Mouse (Mus musculus): Measurements from ENCODE around the gene Fut2. TPM values are rescaled to one million over a fixed set of nuclear protein-coding genes. Genes with fewer than 3 reads are reported as not detected.

Fut2 gene
- polyA plus RNA-seq, 1 experiment from 2014 or later, result 0.08 TPM

DNA sequence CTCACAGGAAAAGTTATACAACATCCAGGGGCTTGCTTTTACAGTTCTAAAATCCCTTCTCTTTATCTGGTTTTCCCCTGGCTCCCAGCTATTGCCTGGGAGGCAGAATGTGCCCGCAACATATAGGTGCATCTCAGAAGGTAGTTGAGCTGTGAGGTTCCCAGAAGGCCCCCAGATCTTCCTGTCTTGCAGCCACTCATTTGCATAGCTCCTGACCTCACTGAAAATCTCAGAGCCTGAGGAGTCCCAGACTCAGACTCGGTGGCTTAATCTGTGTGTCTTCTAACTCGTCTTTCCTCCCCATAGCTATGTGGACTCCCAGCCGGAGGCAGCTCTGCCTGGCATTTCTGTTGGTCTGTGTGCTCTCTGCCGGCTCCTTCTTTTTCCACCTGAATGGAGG lies 47.9 kb downstream of the Fut2 start:
- 73% methylated on average over 5 of the region's 5 CpGs for WGBS
- H3K36me3 ChIP-seq (ENCODE audit: control insufficient read depth, insufficient read depth, low read length), result no peaks in the 10 kb centered on the region; the same call in 1 of the 2 replicates
- H3K9ac ChIP-seq (ENCODE audit: low read depth, low read length), result no peak overlapping the region
- peaks cover 45% of the 10 kb centered on the region for H3K27me3 ChIP-seq (replicated peaks; ENCODE audit: control insufficient read depth, insufficient read depth, low read length)
- ATAC-seq (replicated peaks; ENCODE audit: low FRiP score) (no peak), DNase-seq (ENCODE audit: low spot score) (no peak)
- H3K4me3 ChIP-seq (ENCODE audit: low read depth, low read length), result no peak overlapping the region
- H3K4me2 ChIP-seq, result no peak overlapping the region
- H3K9me3 ChIP-seq (ENCODE audit: control insufficient read depth, low read length), result no peaks in the 10 kb centered on the region
- H3K4me1 ChIP-seq (replicated peaks; ENCODE audit: control insufficient read depth, insufficient read depth, low read length), result peaks cover 3% of the 10 kb centered on the region
- H3K27ac ChIP-seq (ENCODE audit: low read depth, low read length), result no peak overlapping the region

DNA sequence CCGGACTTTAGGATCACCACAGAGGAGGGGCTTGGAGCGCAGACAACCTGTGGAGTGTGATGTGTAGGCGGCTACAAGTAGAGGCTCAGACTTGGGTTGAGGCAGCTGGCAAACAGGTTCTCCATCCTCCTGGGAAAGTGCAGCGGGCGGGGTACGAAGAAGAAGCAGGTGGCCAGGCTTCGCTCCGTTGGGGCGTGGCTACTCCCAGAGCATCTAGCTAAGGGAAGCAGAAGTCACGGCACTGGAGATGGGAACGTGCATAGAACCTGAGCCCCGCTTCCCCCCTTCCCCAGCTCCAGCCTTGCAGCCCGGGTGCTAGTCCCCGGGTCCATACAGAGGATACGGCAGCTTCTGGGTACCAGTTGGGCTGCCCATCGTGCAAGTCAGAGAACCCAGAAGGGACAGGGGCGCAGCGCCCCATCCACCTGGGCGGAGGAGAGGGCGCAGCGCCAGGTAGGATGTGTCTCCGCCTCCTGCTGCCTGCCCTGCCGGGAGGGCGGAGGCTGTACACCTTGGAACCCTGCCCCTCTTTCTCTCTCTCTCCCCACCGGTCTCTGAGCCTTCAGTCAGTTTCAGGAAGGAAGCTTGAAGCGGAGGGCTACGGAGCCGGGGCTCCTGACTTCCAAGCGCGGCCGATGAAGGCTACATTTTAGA lies 49.0 kb downstream of the Fut2 start, which contains the start of gene Fut1:
Gene Fut1, plus strand, starts transcription at position 248 of the 654 bp plus-strand sequence.
- H3K9me3 ChIP-seq (ENCODE audit: control insufficient read depth, low read length), result no peaks in the 10 kb centered on the region
- H3K4me2 ChIP-seq, result peak within 1 kb of the TSS; percentile 22; the same call in 1 of the 2 replicates
- peaks cover 45% of the 10 kb centered on the region for H3K27me3 ChIP-seq (replicated peaks; ENCODE audit: control insufficient read depth, insufficient read depth, low read length)
- ATAC-seq (replicated peaks; ENCODE audit: low FRiP score) (no peak), DNase-seq (ENCODE audit: low spot score) (no peak)
- H3K27ac ChIP-seq (ENCODE audit: low read depth, low read length), result no peak within 1 kb of the TSS
- peaks cover 3% of the 10 kb centered on the region for H3K4me1 ChIP-seq (replicated peaks; ENCODE audit: control insufficient read depth, insufficient read depth, low read length)
- H3K4me3 ChIP-seq (ENCODE audit: low read depth, low read length), result no peak within 1 kb of the TSS
- WGBS, result 8% methylated on average over 31 of the region's 31 CpGs
- no peaks in the 10 kb centered on the region for H3K36me3 ChIP-seq (ENCODE audit: control insufficient read depth, insufficient read depth, low read length)
- H3K9ac ChIP-seq (ENCODE audit: low read depth, low read length), result no peak within 1 kb of the TSS

DNA sequence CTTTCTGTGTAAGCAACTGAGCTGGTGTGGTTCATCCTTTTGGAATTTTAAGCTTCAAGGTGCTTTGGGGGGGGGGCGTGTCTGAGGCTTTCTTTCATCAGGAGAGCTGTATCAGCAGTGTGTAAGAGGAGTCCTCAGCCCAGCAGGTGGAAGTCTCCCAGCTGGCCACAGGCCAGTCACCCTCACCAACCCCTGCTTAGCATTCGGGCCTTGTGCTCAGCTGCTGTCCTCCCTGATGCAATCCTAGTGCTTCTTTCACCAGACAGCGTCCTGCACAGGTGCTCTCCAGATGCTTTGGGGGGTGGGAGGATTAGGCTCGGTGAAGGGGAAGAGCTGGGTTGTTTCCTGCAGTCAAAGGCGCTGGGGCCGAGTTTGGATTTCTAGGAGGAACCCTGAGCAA lies 49.9 kb downstream of the Fut2 start:
- Histone ChIP-seq H3K27me3 (replicated peaks; ENCODE audit: control insufficient read depth, insufficient read depth, low read length) (peaks cover 45% of the 10 kb centered on the region), H3K36me3 (ENCODE audit: control insufficient read depth, insufficient read depth, low read length) (no peaks in the 10 kb centered on the region), H3K27ac (ENCODE audit: low read depth, low read length) (no peak overlapping the region), H3K9ac (ENCODE audit: low read depth, low read length) (no peak overlapping the region), H3K4me3 (ENCODE audit: low read depth, low read length) (no peak overlapping the region), H3K4me1 (replicated peaks; ENCODE audit: control insufficient read depth, insufficient read depth, low read length) (peaks cover 3% of the 10 kb centered on the region), H3K4me2 (no peak overlapping the region), H3K9me3 (ENCODE audit: control insufficient read depth, low read length) (no peaks in the 10 kb centered on the region)
- ATAC-seq (replicated peaks; ENCODE audit: low FRiP score) (no peak), DNase-seq (ENCODE audit: low spot score) (no peak)
- 25% methylated on average over 6 of the region's 6 CpGs for WGBS

DNA sequence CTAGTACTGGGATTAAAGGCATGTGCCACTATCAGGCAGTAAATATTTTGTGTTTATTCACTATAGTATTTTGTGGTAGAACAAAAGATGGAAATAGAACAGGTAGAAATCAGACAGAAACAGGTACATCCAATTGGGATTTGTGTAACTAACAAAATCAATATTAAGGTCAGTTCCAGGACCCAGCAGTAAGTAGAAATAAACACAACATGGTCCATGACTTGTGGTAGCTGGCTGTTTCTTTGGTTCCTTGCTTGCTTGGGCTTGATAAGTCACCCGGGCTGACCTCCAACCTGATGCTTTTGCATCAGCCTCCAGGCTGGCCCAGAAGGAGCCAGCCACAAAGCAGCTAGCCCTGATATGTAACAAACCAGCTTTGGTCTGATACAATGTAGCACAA lies 56.7 kb downstream of the Fut2 start:
- Histone ChIP-seq H3K36me3 (ENCODE audit: control insufficient read depth, insufficient read depth, low read length) (no peaks in the 10 kb centered on the region), H3K9me3 (ENCODE audit: control insufficient read depth, low read length) (no peaks in the 10 kb centered on the region), H3K4me2 (no peak overlapping the region), H3K4me1 (replicated peaks; ENCODE audit: control insufficient read depth, insufficient read depth, low read length) (no peaks in the 10 kb centered on the region), H3K9ac (ENCODE audit: low read depth, low read length) (no peak overlapping the region), H3K4me3 (ENCODE audit: low read depth, low read length) (no peak overlapping the region), H3K27ac (ENCODE audit: low read depth, low read length) (no peak overlapping the region), H3K27me3 (replicated peaks; ENCODE audit: control insufficient read depth, insufficient read depth, low read length) (no peaks in the 10 kb centered on the region; the same call in 1 of the 2 replicates)
- WGBS, result 44% methylated on average over 1 of the region's 1 CpGs
- ATAC-seq (replicated peaks; ENCODE audit: low FRiP score) (no peak), DNase-seq (ENCODE audit: low spot score) (no peak)

DNA sequence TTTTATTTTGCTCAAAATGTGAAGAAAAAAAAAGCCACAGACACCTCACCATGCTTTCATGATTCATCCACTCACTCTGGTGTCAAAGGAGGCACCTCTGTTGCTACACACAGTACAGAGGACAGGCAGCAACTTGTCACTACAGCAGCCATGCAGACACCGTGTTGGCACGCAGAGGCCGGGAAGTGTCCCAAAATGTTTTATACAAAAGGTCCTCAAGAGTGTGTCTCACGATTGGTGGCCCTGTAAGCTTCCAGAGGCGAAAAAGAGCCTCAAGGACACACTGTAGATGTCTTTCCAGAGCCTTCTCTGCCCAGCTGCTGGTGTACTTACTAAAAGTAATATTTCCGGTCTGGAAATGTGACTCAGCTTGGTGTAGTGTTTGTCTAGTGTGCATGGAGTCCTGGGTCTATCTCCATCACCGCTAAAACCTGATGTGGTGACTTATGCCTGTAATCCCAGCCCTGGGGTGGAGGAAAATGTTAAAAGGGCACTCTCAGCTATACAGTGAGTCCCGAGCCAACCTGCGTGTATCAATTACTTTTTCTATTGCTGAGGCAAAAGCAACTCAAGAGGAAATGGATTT lies 60.4 kb downstream of the Fut2 start:
- H3K4me2 ChIP-seq, result no peak overlapping the region
- no peak overlapping the region for H3K27ac ChIP-seq (ENCODE audit: low read depth, low read length)
- no peaks in the 10 kb centered on the region for H3K36me3 ChIP-seq (ENCODE audit: control insufficient read depth, insufficient read depth, low read length)
- DNase-seq (ENCODE audit: low spot score) (no peak), ATAC-seq (replicated peaks; ENCODE audit: low FRiP score) (no peak)
- 73% methylated on average over 9 of the region's 9 CpGs for WGBS
- H3K9me3 ChIP-seq (ENCODE audit: control insufficient read depth, low read length), result no peaks in the 10 kb centered on the region
- no peaks in the 10 kb centered on the region for H3K27me3 ChIP-seq (replicated peaks; ENCODE audit: control insufficient read depth, insufficient read depth, low read length)
- H3K9ac ChIP-seq (ENCODE audit: low read depth, low read length), result no peak overlapping the region
- no peak overlapping the region for H3K4me3 ChIP-seq (ENCODE audit: low read depth, low read length)
- no peaks in the 10 kb centered on the region for H3K4me1 ChIP-seq (replicated peaks; ENCODE audit: control insufficient read depth, insufficient read depth, low read length)

- Histone ChIP-seq H3K27ac (ENCODE audit: low read depth, low read length) (no peak overlapping the region), H3K4me1 (replicated peaks; ENCODE audit: control insufficient read depth, insufficient read depth, low read length) (peaks cover 6% of the 10 kb centered on the region), H3K4me3 (ENCODE audit: low read depth, low read length) (no peak overlapping the region), H3K27me3 (replicated peaks; ENCODE audit: control insufficient read depth, insufficient read depth, low read length) (no peaks in the 10 kb centered on the region), H3K9ac (ENCODE audit: low read depth, low read length) (no peak overlapping the region), H3K4me2 (peak overlapping the region; percentile 29; the same call in 1 of the 2 replicates), H3K36me3 (ENCODE audit: control insufficient read depth, insufficient read depth, low read length) (no peaks in the 10 kb centered on the region), H3K9me3 (ENCODE audit: control insufficient read depth, low read length) (no peaks in the 10 kb centered on the region)
- 45% methylated on average over 18 of the region's 18 CpGs for WGBS
- ATAC-seq (replicated peaks; ENCODE audit: low FRiP score) (no peak), DNase-seq (ENCODE audit: low spot score) (no peak)
Measured at GRCm38 (mm10) chr7:45598960-45599879, 67.0 kb downstream of the Fut2 start.

Other genes starting within 250 kb of the Fut2 start
- 0.26 TPM in 1 of 2 replicates, not detected in the other for gene Lhb, start 245.6 kb downstream of the Fut2 start, polyA plus RNA-seq (2014; fragmentation: Nextera tagmentation; extraction: Ambion mirVana)
- gene Gys1, start 231.6 kb downstream of the Fut2 start, polyA plus RNA-seq (2014; fragmentation: Nextera tagmentation; extraction: Ambion mirVana), result 21.4 and 23.7 TPM in 2 replicates
- 240 and 250 TPM in 2 replicates for gene Ruvbl2, start 228.3 kb downstream of the Fut2 start, polyA plus RNA-seq (2014; fragmentation: Nextera tagmentation; extraction: Ambion mirVana)
- gene Ftl1, start 206.5 kb downstream of the Fut2 start, polyA plus RNA-seq (2014; fragmentation: Nextera tagmentation; extraction: Ambion mirVana), result 6,297 and 6,318 TPM in 2 replicates
- gene Bax, start 199.5 kb downstream of the Fut2 start, polyA plus RNA-seq (2014; fragmentation: Nextera tagmentation; extraction: Ambion mirVana), result 190 and 212 TPM in 2 replicates
- gene Tulp2, start 184.5 kb downstream of the Fut2 start, polyA plus RNA-seq (2014; fragmentation: Nextera tagmentation; extraction: Ambion mirVana), result 2.3 and 3.2 TPM in 2 replicates
- not detected in 2 replicates for gene Gm45808, start 179.6 kb downstream of the Fut2 start, polyA plus RNA-seq (2014; fragmentation: Nextera tagmentation; extraction: Ambion mirVana)
- gene Dhdh, start 177.6 kb downstream of the Fut2 start, polyA plus RNA-seq (2014; fragmentation: Nextera tagmentation; extraction: Ambion mirVana), result 4.9 and 5.8 TPM in 2 replicates
- gene Nucb1, start 156.0 kb downstream of the Fut2 start, polyA plus RNA-seq (2014; fragmentation: Nextera tagmentation; extraction: Ambion mirVana), result 149 and 153 TPM in 2 replicates
- 61.6 and 62.0 TPM in 2 replicates for gene Ppp1r15a, start 140.1 kb downstream of the Fut2 start, polyA plus RNA-seq (2014; fragmentation: Nextera tagmentation; extraction: Ambion mirVana)
- gene Plekha4, start 140.1 kb downstream of the Fut2 start, polyA plus RNA-seq (2014; fragmentation: Nextera tagmentation; extraction: Ambion mirVana), result 0.64 and 0.89 TPM in 2 replicates
- 2.8 and 5.4 TPM in 2 replicates for gene Hsd17b14, start 111.5 kb downstream of the Fut2 start, polyA plus RNA-seq (2014; fragmentation: Nextera tagmentation; extraction: Ambion mirVana)
- 84.7 and 90.1 TPM in 2 replicates for gene Bcat2, start 96.2 kb downstream of the Fut2 start, polyA plus RNA-seq (2014; fragmentation: Nextera tagmentation; extraction: Ambion mirVana)
- 0.23 TPM in 1 of 2 replicates, not detected in the other for gene Fgf21, start 50.9 kb downstream of the Fut2 start, polyA plus RNA-seq (2014; fragmentation: Nextera tagmentation; extraction: Ambion mirVana)
- not detected in 2 replicates for gene Fut1, start 49.1 kb downstream of the Fut2 start, polyA plus RNA-seq (2014; fragmentation: Nextera tagmentation; extraction: Ambion mirVana)
- 0.21 and 0.22 TPM in 2 replicates for gene Izumo1, start 44.6 kb downstream of the Fut2 start, polyA plus RNA-seq (2014; fragmentation: Nextera tagmentation; extraction: Ambion mirVana)
- gene Rasip1, start 38.9 kb downstream of the Fut2 start, polyA plus RNA-seq (2014; fragmentation: Nextera tagmentation; extraction: Ambion mirVana), result 8.0 and 9.3 TPM in 2 replicates
- 0.69 and 0.73 TPM in 2 replicates for gene Mamstr, start 26.4 kb downstream of the Fut2 start, polyA plus RNA-seq (2014; fragmentation: Nextera tagmentation; extraction: Ambion mirVana)
- gene Ntn5, start 17.6 kb upstream of the Fut2 start, polyA plus RNA-seq (2014; fragmentation: Nextera tagmentation; extraction: Ambion mirVana), result 0.23 TPM in 1 of 2 replicates, not detected in the other
- 0.30 and 0.33 TPM in 2 replicates for gene Sec1, start 28.0 kb upstream of the Fut2 start, polyA plus RNA-seq (2014; fragmentation: Nextera tagmentation; extraction: Ambion mirVana)
- gene Car11, start 33.4 kb upstream of the Fut2 start, polyA plus RNA-seq (2014; fragmentation: Nextera tagmentation; extraction: Ambion mirVana), result 1.0 and 1.2 TPM in 2 replicates
- gene Dbp, start 38.7 kb upstream of the Fut2 start, polyA plus RNA-seq (2014; fragmentation: Nextera tagmentation; extraction: Ambion mirVana), result 1.8 and 1.9 TPM in 2 replicates
- 1,405 and 1,469 TPM in 2 replicates for gene Rpl18, start 49.1 kb upstream of the Fut2 start, polyA plus RNA-seq (2014; fragmentation: Nextera tagmentation; extraction: Ambion mirVana)
- 24.2 and 25.6 TPM in 2 replicates for gene Sphk2, start 51.6 kb upstream of the Fut2 start, polyA plus RNA-seq (2014; fragmentation: Nextera tagmentation; extraction: Ambion mirVana)
- gene Fam83e, start 54.8 kb upstream of the Fut2 start, polyA plus RNA-seq (2014; fragmentation: Nextera tagmentation; extraction: Ambion mirVana), result 0.77 and 1.1 TPM in 2 replicates
- gene Spaca4, start 59.4 kb upstream of the Fut2 start, polyA plus RNA-seq (2014; fragmentation: Nextera tagmentation; extraction: Ambion mirVana), result not detected in 2 replicates
- gene Lmtk3, start 117.3 kb upstream of the Fut2 start, polyA plus RNA-seq (2014; fragmentation: Nextera tagmentation; extraction: Ambion mirVana), result 0.30 and 0.45 TPM in 2 replicates
- gene Sult2b1, start 118.3 kb upstream of the Fut2 start, polyA plus RNA-seq (2014; fragmentation: Nextera tagmentation; extraction: Ambion mirVana), result 0.65 and 0.70 TPM in 2 replicates
- gene Cyth2, start 148.2 kb upstream of the Fut2 start, polyA plus RNA-seq (2014; fragmentation: Nextera tagmentation; extraction: Ambion mirVana), result 67.2 and 69.1 TPM in 2 replicates
- 0.40 and 0.74 TPM in 2 replicates for gene Kcnj14, start 158.4 kb upstream of the Fut2 start, polyA plus RNA-seq (2014; fragmentation: Nextera tagmentation; extraction: Ambion mirVana)
- 101 and 106 TPM in 2 replicates for gene Grwd1, start 164.6 kb upstream of the Fut2 start, polyA plus RNA-seq (2014; fragmentation: Nextera tagmentation; extraction: Ambion mirVana)
- gene Kdelr1, start 206.4 kb upstream of the Fut2 start, polyA plus RNA-seq (2014; fragmentation: Nextera tagmentation; extraction: Ambion mirVana), result 54.8 and 60.7 TPM in 2 replicates
- gene Grin2d, start 212.0 kb upstream of the Fut2 start, polyA plus RNA-seq (2014; fragmentation: Nextera tagmentation; extraction: Ambion mirVana), result 0.13 and 0.23 TPM in 2 replicates
- 1.0 and 1.3 TPM in 2 replicates for gene Syngr4, start 230.3 kb upstream of the Fut2 start, polyA plus RNA-seq (2014; fragmentation: Nextera tagmentation; extraction: Ambion mirVana)
- gene Tmem143, start 230.5 kb upstream of the Fut2 start, polyA plus RNA-seq (2014; fragmentation: Nextera tagmentation; extraction: Ambion mirVana), result 4.0 and 5.8 TPM in 2 replicates